Mouse (Mus musculus): ENCODE measurements at regions not wholly inside any gene's neighbourhood (a gene's known extent, or its start where the extent isn't known, plus 50 kb on each side); places are given as distances from the start of the nearest gene placed in this dataset.

DNA sequence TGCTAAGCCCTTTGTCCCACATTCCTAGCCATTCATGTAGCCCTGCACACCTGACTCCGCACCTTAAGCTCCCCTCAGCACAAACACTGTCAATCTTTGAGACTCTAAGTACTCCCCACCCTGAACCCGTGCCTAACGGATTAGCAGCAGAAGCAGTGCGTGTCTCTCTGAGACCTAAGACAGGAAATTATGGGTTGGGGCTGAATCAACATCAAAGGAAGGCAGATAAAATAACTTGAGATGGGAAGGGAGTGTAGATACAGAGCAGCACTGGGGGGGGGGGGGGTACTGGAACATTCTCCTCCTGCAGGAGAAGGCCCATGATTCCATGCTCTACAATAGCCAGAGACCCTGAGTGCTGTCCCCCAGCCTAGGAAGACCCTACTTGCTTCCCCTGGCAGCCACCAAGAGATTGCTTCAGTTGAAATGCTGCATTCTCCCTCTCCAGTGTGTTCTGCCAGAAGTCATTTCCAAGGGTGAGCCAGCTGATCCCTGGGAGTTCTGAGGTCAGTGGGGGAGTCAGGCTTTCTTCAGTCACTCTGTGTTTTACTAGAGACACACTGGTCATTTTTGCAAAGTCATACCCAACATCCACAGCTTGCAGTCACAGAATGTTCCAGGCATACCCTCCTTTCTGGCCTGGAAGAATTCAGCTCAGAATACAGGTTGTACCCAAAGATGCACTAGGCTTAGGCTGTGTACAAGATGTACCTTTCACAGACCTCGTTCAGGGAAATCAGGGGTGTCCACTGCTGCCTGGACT is 71.4 kb downstream of the Rhob start:
- 0 out of 2 replicates have a peak overlapping the region, but pooled peaks have one; percentile 7 for H3K27ac ChIP-seq
- no peaks in the 10 kb centered on the region for H3K36me3 ChIP-seq
- 51% methylated on average over 5 of the region's 5 CpGs for WGBS
- no peaks in the 10 kb centered on the region for H3K27me3 ChIP-seq (ENCODE audit: insufficient read depth, poor library complexity, severe bottlenecking)
- no peak for DNase-seq (ENCODE audit: low spot score)
- H3K4me1 ChIP-seq, result peaks cover 24% of the 10 kb centered on the region
- H3K4me3 ChIP-seq, result no peak overlapping the region
- no peaks in the 10 kb centered on the region for H3K9me3 ChIP-seq

GRCm38 (mm10) chr12:8424515-8424914 is 75.3 kb downstream of the Rhob start:
- Histone ChIP-seq H3K9me3 (no peaks in the 10 kb centered on the region), H3K27me3 (ENCODE audit: insufficient read depth, poor library complexity, severe bottlenecking) (no peaks in the 10 kb centered on the region), H3K4me3 (no peak overlapping the region), H3K27ac (no peak overlapping the region), H3K36me3 (no peaks in the 10 kb centered on the region), H3K4me1 (peaks cover 11% of the 10 kb centered on the region; the same call in 1 of the 2 replicates)
- 79% methylated on average over 6 of the region's 6 CpGs for WGBS
- no peak for DNase-seq (ENCODE audit: low spot score)

DNA sequence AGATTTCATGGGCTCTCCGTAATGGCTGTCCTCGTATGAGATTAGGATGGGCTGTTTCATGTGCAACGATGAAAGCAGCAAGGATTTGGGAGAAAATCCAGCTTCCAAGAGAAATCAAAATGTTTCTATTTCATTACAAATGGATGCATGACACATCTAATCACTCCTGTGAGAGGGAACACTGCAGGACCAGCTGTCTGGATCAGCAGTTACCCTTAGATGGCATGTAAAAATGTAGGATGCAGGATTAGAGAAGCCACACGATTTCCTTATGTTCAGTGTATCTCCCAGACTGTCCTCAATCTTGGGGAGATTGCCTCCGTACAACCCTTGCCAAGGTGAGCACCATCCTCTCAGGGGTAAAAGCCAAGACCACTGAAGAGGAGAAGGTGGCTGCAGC is 77.1 kb downstream of the Rhob start:
- no peaks in the 10 kb centered on the region; the same call in 1 of the 2 replicates for H3K4me1 ChIP-seq
- DNase-seq (ENCODE audit: low spot score), result no peak
- H3K9me3 ChIP-seq, result no peaks in the 10 kb centered on the region
- no peaks in the 10 kb centered on the region for H3K36me3 ChIP-seq
- H3K27me3 ChIP-seq (ENCODE audit: insufficient read depth, poor library complexity, severe bottlenecking), result no peaks in the 10 kb centered on the region
- no peak overlapping the region for H3K4me3 ChIP-seq
- H3K27ac ChIP-seq, result no peak overlapping the region
- 70% methylated on average over 5 of the region's 5 CpGs for WGBS

- Histone ChIP-seq H3K36me3 (no peaks in the 10 kb centered on the region), H3K4me3 (no peak overlapping the region), H3K4me1 (no peaks in the 10 kb centered on the region; the same call in 1 of the 2 replicates), H3K27ac (no peak overlapping the region), H3K9me3 (no peaks in the 10 kb centered on the region), H3K27me3 (ENCODE audit: insufficient read depth, poor library complexity, severe bottlenecking) (no peaks in the 10 kb centered on the region)
- 83% methylated on average over 3 of the region's 3 CpGs for WGBS
- DNase-seq (ENCODE audit: low spot score), result no peak
Observed at GRCm38 (mm10) chr12:8421271-8421567, 78.6 kb downstream of the Rhob start.

GRCm38 (mm10) chr12:8420511-8421270 is 79.1 kb downstream of the Rhob start:
- Histone ChIP-seq H3K27ac (no peak overlapping the region), H3K36me3 (no peaks in the 10 kb centered on the region), H3K27me3 (ENCODE audit: insufficient read depth, poor library complexity, severe bottlenecking) (no peaks in the 10 kb centered on the region), H3K4me3 (no peak overlapping the region), H3K9me3 (no peaks in the 10 kb centered on the region), H3K4me1 (no peaks in the 10 kb centered on the region; the same call in 1 of the 2 replicates)
- DNase-seq (ENCODE audit: low spot score), result no peak
- WGBS, result 74% methylated on average over 9 of the region's 9 CpGs

DNA sequence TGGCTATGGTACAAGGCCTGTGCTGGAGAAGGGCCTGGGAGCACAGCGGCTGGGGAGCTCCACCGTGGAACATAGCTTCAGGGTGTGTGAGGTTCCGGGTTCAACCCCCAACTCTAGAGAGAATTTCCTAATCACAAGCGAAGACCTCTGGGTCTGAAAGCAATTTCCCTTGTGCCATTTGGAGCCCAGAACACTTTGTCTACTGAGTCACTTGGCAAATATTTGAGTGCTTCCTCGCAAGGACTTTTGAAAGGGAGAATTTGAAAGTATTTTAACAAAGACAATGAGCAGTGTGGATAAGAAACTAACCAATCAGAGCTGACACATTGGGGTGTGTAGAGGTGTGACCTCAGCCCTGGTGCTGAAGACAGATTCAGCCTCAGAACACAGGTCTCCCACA is 80.9 kb downstream of the Rhob start:
- WGBS, result 75% methylated on average over 5 of the region's 5 CpGs
- H3K27ac ChIP-seq, result no peak overlapping the region; the same call in 1 of the 2 replicates
- no peaks in the 10 kb centered on the region for H3K27me3 ChIP-seq (ENCODE audit: insufficient read depth, poor library complexity, severe bottlenecking)
- no peaks in the 10 kb centered on the region; the same call in 1 of the 2 replicates for H3K4me1 ChIP-seq
- H3K36me3 ChIP-seq, result no peaks in the 10 kb centered on the region
- no peak overlapping the region for H3K4me3 ChIP-seq
- no peak for DNase-seq (ENCODE audit: low spot score)
- no peaks in the 10 kb centered on the region for H3K9me3 ChIP-seq

GRCm38 (mm10) chr12:8417127-8417790 is 82.5 kb downstream of the Rhob start:
- Histone ChIP-seq H3K9me3 (no peaks in the 10 kb centered on the region), H3K4me3 (no peak overlapping the region), H3K27me3 (ENCODE audit: insufficient read depth, poor library complexity, severe bottlenecking) (no peaks in the 10 kb centered on the region), H3K4me1 (no peaks in the 10 kb centered on the region; the same call in 1 of the 2 replicates), H3K27ac (no peak overlapping the region), H3K36me3 (no peaks in the 10 kb centered on the region)
- DNase-seq (ENCODE audit: low spot score), result no peak
- WGBS, result 67% methylated on average over 8 of the region's 8 CpGs

DNA sequence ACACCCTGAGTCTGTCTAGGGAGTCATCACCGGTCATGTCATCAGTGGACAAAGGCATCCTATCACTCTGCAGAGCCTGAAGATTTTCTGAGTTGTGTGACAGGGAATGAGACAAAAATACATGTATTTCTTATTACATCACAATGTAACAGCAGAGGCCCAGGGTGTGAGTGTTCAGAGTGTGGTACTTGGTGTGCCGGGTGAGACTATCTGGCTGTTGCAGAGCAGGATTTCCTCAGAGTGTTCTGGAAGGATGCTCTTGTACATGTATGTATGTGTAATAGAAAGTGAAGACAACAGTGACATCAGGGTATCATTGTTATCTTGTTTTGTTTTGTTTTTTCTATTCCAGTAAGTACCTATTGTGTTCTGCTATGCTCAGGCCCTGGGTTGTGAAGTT is 87.7 kb downstream of the Rhob start:
- Histone ChIP-seq H3K27ac (no peak overlapping the region), H3K9me3 (no peaks in the 10 kb centered on the region), H3K4me1 (peaks cover 20% of the 10 kb centered on the region), H3K4me3 (no peak overlapping the region), H3K36me3 (no peaks in the 10 kb centered on the region), H3K27me3 (ENCODE audit: insufficient read depth, poor library complexity, severe bottlenecking) (no peaks in the 10 kb centered on the region)
- no peak for DNase-seq (ENCODE audit: low spot score)
- 80% methylated on average over 2 of the region's 2 CpGs for WGBS

DNA sequence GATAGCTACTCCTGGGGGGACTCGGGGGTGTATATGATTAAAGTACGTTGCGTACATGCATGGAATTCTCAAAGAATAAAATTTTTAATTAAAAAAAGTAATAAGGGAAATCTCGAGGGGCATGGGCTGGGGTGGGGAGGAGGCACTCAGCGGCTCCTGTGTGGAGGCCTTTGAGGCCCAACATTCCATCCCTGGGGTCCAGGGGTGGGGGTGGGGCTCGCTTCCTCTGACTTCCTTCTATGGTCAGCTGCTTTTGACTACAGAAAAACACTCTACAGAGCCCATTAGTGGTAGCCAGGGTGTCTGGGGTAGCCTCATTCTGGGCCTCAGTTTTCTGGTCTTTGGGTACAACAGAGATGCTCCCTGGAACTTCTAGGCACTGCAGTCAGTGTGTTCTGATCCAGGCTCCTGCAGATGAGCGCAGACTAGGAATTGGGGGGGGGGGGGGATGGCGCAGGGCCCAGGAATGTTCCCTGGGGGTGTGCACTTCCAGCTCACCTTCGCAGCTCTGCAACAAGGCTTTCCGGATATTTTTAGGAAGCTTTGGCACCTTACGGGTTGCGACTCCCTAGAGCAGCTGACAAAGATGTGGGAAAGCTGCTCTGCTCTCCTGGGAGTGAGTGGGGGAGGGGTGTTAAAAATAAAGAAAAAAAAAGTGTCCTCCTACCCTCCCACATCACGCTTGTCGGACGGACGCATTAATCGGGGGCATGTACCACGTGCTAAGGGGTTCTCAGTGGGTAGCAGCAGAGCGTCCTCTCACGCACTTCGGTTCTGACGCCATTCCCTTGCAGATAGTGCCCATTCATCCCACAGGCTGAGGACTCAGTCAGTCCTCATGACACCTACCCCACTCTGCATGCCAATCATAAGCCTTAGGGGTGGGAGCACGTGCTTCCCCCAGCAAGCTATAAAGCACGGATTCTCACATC is 89.1 kb downstream of the Rhob start:
- no peaks in the 10 kb centered on the region for H3K27me3 ChIP-seq (ENCODE audit: insufficient read depth, poor library complexity, severe bottlenecking)
- H3K27ac ChIP-seq, result peak overlapping the region; percentile 75
- peak; percentile 74 for DNase-seq (ENCODE audit: low spot score)
- 27% methylated on average over 24 of the region's 24 CpGs for WGBS
- H3K4me1 ChIP-seq, result peaks cover 20% of the 10 kb centered on the region
- H3K4me3 ChIP-seq, result peak overlapping the region; percentile 37
- H3K36me3 ChIP-seq, result no peaks in the 10 kb centered on the region
- no peaks in the 10 kb centered on the region for H3K9me3 ChIP-seq

GRCm38 (mm10) chr12:8402084-8402483 is 88.9 kb downstream of the Hs1bp3 start:
- Histone ChIP-seq H3K27ac (peak overlapping the region; percentile 78), H3K9me3 (no peaks in the 10 kb centered on the region), H3K27me3 (ENCODE audit: insufficient read depth, poor library complexity, severe bottlenecking) (no peaks in the 10 kb centered on the region), H3K36me3 (no peaks in the 10 kb centered on the region), H3K4me1 (peaks cover 13% of the 10 kb centered on the region), H3K4me3 (no peak overlapping the region)
- 35% methylated on average over 5 of the region's 5 CpGs for WGBS
- DNase-seq (ENCODE audit: low spot score), result no peak

DNA sequence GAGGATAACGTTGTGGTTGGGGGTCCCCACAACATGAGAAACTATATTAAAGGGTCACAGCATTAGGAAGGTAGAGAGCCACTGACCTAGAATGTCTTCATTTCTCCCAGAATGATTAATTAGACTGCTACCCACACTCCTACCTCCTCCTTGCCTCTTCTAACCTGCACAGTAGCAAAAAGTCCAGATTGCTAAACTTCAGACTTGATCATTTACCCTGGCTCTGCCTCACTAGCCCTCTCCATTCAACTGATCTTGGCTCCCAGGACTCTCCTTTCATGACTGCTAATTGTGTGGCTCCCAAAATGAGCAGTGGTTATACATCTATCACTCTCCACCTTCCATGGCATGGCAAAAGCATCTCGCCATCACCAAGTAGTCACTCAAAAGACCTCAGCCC is 88.1 kb downstream of the Hs1bp3 start:
- peak overlapping the region; percentile 78; the same call in 1 of the 2 replicates for H3K27ac ChIP-seq
- no peaks in the 10 kb centered on the region for H3K9me3 ChIP-seq
- no peaks in the 10 kb centered on the region for H3K27me3 ChIP-seq (ENCODE audit: insufficient read depth, poor library complexity, severe bottlenecking)
- peaks cover 13% of the 10 kb centered on the region for H3K4me1 ChIP-seq
- no peak overlapping the region for H3K4me3 ChIP-seq
- no peak for DNase-seq (ENCODE audit: low spot score)
- no peaks in the 10 kb centered on the region for H3K36me3 ChIP-seq
- WGBS, result 92% methylated on average over 2 of the region's 2 CpGs

DNA sequence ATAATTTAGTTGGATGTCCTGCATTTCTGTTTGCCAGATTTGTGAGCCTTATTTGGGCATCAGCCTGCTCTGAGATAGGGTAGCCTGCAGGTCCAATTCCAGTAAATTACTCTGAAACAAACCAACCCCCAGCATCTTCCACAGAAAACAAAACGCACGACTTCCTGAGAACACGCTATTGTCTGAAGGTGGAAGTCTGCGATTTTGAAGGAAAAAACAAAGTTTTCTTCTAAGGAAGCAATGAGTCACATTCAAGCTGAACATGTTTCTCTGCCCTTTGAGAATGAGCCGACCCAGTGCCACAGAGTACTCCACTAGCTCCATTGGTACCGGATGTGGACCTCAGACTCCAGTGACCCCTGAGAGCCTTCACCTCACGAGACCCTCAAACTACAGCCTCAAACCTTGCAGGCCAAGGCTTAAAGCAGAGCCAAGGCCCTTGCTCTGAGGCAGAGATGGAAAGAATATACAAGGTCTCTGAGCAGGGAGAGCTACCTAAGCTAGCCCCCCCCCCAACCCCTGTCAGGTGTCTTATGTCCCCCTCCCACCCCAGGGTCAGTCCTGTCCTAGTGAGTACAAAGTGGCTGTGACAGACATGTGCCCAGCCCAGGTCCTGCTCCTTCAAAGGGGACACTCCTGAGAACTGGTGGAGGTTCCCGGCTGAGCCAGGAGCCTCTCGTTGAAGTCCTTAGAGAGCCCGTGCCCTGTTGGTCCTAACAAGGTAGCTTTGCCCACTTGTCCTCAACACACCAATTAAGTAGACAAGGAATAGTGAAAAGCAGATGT is 87.3 kb downstream of the Hs1bp3 start:
- no peaks in the 10 kb centered on the region for H3K27me3 ChIP-seq (ENCODE audit: insufficient read depth, poor library complexity, severe bottlenecking)
- H3K27ac ChIP-seq, result peak overlapping the region; percentile 67
- no peak for DNase-seq (ENCODE audit: low spot score)
- peaks cover 13% of the 10 kb centered on the region for H3K4me1 ChIP-seq
- H3K9me3 ChIP-seq, result no peaks in the 10 kb centered on the region
- no peaks in the 10 kb centered on the region for H3K36me3 ChIP-seq
- WGBS, result 71% methylated on average over 10 of the region's 10 CpGs
- no peak overlapping the region for H3K4me3 ChIP-seq

Data from heart, embryonic 10.5 days (tissue).